Mouse (Mus musculus): ENCODE measurements around the gene Aff1.
A peak's percentile ranks its signal among the peaks of the same experiment; 100 is the strongest.

The Aff1 gene

GRCm38 (mm10) chr5:103693041-103693641 is 967 bp downstream of the Aff1 start:
- DNase-seq (ENCODE audit: low read depth, low spot score), result peak; percentile 30

GRCm38 (mm10) chr5:103694094-103694493 is 1.9 kb downstream of the Aff1 start:
- no peak for DNase-seq (ENCODE audit: low read depth, low spot score)

- no peak for DNase-seq (ENCODE audit: low read depth, low spot score)
These were observed 5.8 kb downstream of the Aff1 start for GRCm38 (mm10) chr5:103697875-103698491.

- DNase-seq (ENCODE audit: low read depth, low spot score), result no peak
These were observed 6.4 kb downstream of the Aff1 start for GRCm38 (mm10) chr5:103698577-103698976.

GRCm38 (mm10) chr5:103699537-103699936 is 7.4 kb downstream of the Aff1 start:
- no peak for DNase-seq (ENCODE audit: low read depth, low spot score)

- DNase-seq (ENCODE audit: low read depth, low spot score), result no peak
These were observed 8.5 kb downstream of the Aff1 start for GRCm38 (mm10) chr5:103700661-103701060.

- DNase-seq (ENCODE audit: low read depth, low spot score), result no peak
These were observed 9.3 kb downstream of the Aff1 start for GRCm38 (mm10) chr5:103701466-103701865.

GRCm38 (mm10) chr5:103702527-103702926 is 10.4 kb downstream of the Aff1 start:
- DNase-seq (ENCODE audit: low read depth, low spot score), result no peak

GRCm38 (mm10) chr5:103705331-103705730 is 13.2 kb downstream of the Aff1 start:
- no peak for DNase-seq (ENCODE audit: low read depth, low spot score)

GRCm38 (mm10) chr5:103705874-103706273 is 13.7 kb downstream of the Aff1 start:
- DNase-seq (ENCODE audit: low read depth, low spot score), result no peak

GRCm38 (mm10) chr5:103709044-103709443 is 16.9 kb downstream of the Aff1 start:
- DNase-seq (ENCODE audit: low read depth, low spot score), result no peak

GRCm38 (mm10) chr5:103711886-103712285 is 19.7 kb downstream of the Aff1 start:
- no peak for DNase-seq (ENCODE audit: low read depth, low spot score)

- DNase-seq (ENCODE audit: low read depth, low spot score), result no peak
These were observed 21.2 kb downstream of the Aff1 start for GRCm38 (mm10) chr5:103713422-103713821.

GRCm38 (mm10) chr5:103714943-103715342 is 22.8 kb downstream of the Aff1 start:
- no peak for DNase-seq (ENCODE audit: low read depth, low spot score)

GRCm38 (mm10) chr5:103716824-103717342 is 24.7 kb downstream of the Aff1 start:
- DNase-seq (ENCODE audit: low read depth, low spot score), result no peak

GRCm38 (mm10) chr5:103719131-103719530 is 27.0 kb downstream of the Aff1 start:
- DNase-seq (ENCODE audit: low read depth, low spot score), result no peak

GRCm38 (mm10) chr5:103719851-103720250 is 27.7 kb downstream of the Aff1 start:
- DNase-seq (ENCODE audit: low read depth, low spot score), result no peak

- DNase-seq (ENCODE audit: low read depth, low spot score), result no peak
These were observed 28.8 kb downstream of the Aff1 start for GRCm38 (mm10) chr5:103720967-103721366.

- DNase-seq (ENCODE audit: low read depth, low spot score), result no peak
These were observed 29.3 kb downstream of the Aff1 start for GRCm38 (mm10) chr5:103721490-103721889.

- no peak for DNase-seq (ENCODE audit: low read depth, low spot score)
These were observed 30.5 kb downstream of the Aff1 start for GRCm38 (mm10) chr5:103722721-103723120.

- no peak for DNase-seq (ENCODE audit: low read depth, low spot score)
These were observed 32.2 kb downstream of the Aff1 start for GRCm38 (mm10) chr5:103724384-103724783.

GRCm38 (mm10) chr5:103724823-103725222 is 32.6 kb downstream of the Aff1 start:
- DNase-seq (ENCODE audit: low read depth, low spot score), result no peak
